Mouse (Mus musculus): ENCODE results near the gene Mroh7.

GRCm38 (mm10) chr4:106705096-106705665, 25.5 kb downstream of the Mroh7 start:
- TF ChIP-seq CTCF (IDR thresholded peaks at IDR 0.05; ENCODE audit: low read depth) (no peak), EP300 (IDR thresholded peaks at IDR 0.05; ENCODE audit: low read depth) (no peak)

Data from liver, embryonic 14.5 days (tissue).